Mouse (Mus musculus) forebrain, embryonic 10.5 days (tissue): ENCODE measurements around the gene Kcnh3. TPM values are rescaled to one million over a fixed set of nuclear protein-coding genes. Genes with fewer than 3 reads are reported as not detected.
"Not testable (repeated sequence)": the region's sequence is repeated elsewhere in the genome, so short reads cannot be mapped to it uniquely, and the experiment has no call there.

Experiments
- DNase-seq: peaks from one replicate; pipeline ENCODE4 v3.0.0-alpha.2; 2017; ENCODE audit warnings: low spot score; ENCODE audit errors: extremely low spot score
- H3K27ac ChIP-seq: fragments of 300-500 bp; sonication (generic); 2 replicates; pipeline ENCODE4 v1.5.1; 2016; ENCODE audit warnings: mild to moderate bottlenecking
- H3K27me3 ChIP-seq: fragments of 300-500 bp; sonication (generic); 2 replicates; pipeline ENCODE4 v1.6.1; 2016; ENCODE audit warnings: mild to moderate bottlenecking; ENCODE audit not compliant: poor library complexity, severe bottlenecking
- H3K36me3 ChIP-seq: fragments of 300-500 bp; sonication (generic); replicated peaks from 2 replicates; pipeline ENCODE4 v1.6.1; 2016; ENCODE audit warnings: mild to moderate bottlenecking, moderate library complexity
- H3K4me1 ChIP-seq: fragments of 300-500 bp; sonication (generic); 2 replicates; pipeline ENCODE4 v1.6.1; 2016
- H3K4me3 ChIP-seq: fragments of 300-500 bp; sonication (generic); 2 replicates; pipeline ENCODE4 v1.5.1; 2016; ENCODE audit warnings: mild to moderate bottlenecking, moderate library complexity
- H3K9me3 ChIP-seq: fragments of 300-500 bp; sonication (generic); 2 replicates; pipeline ENCODE4 v1.6.1; 2016; ENCODE audit warnings: mild to moderate bottlenecking, moderate library complexity
- WGBS: fragments of 180-500 bp; shearing (Covaris S2); methylation state at CpG from one replicate; pipeline ENCODE4 v1.1.7; 2016; 5-methylcytosine and 5-hydroxymethylcytosine counted together
- polyA plus RNA-seq: library from polyadenylated mRNA; unstranded; fragments of >200 nt; fragmentation: Nextera tagmentation; extraction: Ambion mirVana; gene quantifications from 2 replicates; pipeline ENCODE4 v1.2.1, GENCODE M21; 2016

The Kcnh3 gene
- polyA plus RNA-seq, 1 experiment from 2014 or later = not detected

DNA sequence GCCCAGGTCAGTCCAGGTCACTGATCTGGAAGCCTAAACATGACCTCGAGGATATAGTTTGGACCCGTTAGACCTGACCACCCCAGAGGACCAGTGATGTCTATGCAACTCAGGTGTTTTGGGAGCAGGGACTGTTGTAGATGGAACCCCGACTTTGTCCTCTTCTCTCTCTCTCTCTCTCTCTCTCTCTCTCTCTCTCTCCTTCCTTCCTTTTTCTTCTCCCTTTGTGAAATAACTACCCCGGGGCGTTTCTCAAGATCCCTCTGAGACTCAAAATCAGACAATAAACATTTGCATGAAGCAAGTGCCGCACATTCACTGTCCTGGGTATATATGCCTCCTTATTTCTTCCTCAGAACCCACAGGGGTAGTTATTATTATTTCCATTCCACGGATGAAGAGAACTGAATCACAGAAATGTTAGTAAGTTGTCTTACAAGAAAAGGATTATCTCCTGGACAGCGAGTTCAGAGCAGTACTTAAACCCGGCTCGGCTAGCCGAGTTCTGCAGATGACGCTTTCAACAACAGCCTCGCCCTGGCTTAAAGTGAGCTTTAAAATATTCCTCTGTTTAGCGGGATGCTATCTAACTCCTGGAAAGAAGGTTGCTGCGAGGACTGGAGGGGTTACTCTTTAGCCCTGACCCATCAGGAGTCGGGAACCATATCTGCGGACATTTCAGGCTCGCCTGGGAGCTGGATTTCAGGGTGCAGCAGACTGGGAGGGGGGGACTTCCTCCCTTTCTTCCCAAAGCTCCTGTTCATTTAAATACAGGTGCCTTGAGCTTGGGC is 1.7 kb upstream of the Kcnh3 start:
- peaks cover 61% of the 10 kb centered on the region for H3K4me1 ChIP-seq
- H3K36me3 ChIP-seq = no peaks in the 10 kb centered on the region
- 5% methylated on average over 18 of the region's 18 CpGs for WGBS
- H3K27ac ChIP-seq = no peak overlapping the region
- peak overlapping the region; percentile 50 for H3K4me3 ChIP-seq
- DNase-seq = no peak
- peaks cover 90% of the 10 kb centered on the region for H3K27me3 ChIP-seq
- H3K9me3 ChIP-seq = no peaks in the 10 kb centered on the region

DNA sequence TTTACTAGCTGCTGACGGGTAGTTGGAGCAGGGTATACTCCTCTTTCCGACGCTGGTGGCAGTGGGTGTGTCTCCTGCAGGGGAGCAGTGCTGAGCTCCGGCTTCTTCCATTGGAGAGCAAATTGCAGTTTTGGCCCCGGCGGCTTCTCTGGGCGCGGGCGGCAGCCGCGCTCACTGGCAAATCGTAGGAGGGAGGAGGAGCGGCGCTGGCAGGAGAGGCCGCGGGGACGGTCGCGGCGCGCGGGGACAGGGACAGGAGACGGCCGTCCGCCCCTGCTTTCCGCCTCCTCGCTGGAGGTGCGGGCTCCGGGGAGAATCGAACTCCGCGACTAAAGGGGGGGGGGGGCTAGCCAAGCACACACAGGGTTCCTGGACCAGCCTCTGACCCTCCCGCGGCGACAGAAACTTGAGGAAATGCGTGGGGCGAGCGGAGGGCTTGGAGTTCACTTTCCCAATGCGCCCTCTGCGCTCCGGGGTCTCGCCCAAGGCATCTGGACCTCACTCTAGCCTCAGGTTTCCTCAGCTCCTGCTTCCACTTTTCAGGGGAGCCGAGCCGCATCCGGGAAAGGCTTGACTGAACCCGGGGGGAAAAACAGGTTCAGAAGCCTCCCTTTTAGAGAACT is 965 bp upstream of the Kcnh3 start:
- H3K36me3 ChIP-seq = no peaks in the 10 kb centered on the region
- H3K9me3 ChIP-seq = no peaks in the 10 kb centered on the region
- peaks cover 62% of the 10 kb centered on the region for H3K4me1 ChIP-seq
- peak; percentile 53 for DNase-seq
- H3K4me3 ChIP-seq = peak overlapping the region; percentile 50
- WGBS = 1% methylated on average over 46 of the region's 46 CpGs
- H3K27ac ChIP-seq = peak overlapping the region; percentile 36; the same call in 1 of the 2 replicates
- peaks cover 97% of the 10 kb centered on the region for H3K27me3 ChIP-seq

DNA sequence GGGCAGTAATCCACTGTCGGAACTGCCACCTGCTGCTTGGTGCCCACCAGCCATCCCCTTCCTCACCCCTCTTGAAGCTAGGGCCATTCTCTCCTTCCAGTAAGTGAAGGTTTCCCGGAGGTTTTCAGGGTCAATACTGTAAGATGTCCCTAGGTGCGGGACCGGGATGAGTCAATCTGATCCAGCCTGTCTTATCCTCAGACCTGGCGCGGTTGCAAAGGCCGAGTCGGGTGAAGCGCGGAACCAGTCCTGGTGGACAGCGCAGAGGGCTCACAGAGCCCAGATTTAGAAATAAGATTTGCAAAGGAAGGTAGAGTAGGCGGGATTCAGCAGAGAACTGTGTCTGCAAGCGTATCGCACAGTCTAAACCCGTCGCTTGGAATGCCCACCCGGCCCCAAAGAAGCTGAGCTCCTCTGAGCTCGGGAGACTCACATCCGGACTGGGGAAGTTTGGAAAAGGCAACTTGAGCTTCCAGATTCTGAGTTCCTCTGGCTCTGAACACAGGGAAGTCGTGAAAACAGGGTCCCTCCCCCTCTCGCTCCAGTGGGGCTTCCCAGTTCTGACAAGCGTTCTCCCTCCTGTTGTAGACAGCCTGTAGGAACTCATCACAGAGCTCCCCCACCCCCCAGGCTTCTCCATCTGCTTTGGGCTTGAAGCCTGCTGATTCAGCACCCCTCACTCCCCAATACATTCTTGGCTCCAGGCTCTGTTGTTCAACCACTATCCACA is 585 bp downstream of the Kcnh3 start:
- no peaks in the 10 kb centered on the region for H3K9me3 ChIP-seq
- H3K27ac ChIP-seq = no peak overlapping the region
- peaks cover 66% of the 10 kb centered on the region for H3K4me1 ChIP-seq
- under 1% methylated on average over 22 of the region's 22 CpGs for WGBS
- no peaks in the 10 kb centered on the region for H3K36me3 ChIP-seq
- peak; percentile 34 for DNase-seq
- peaks cover 100% of the 10 kb centered on the region for H3K27me3 ChIP-seq
- H3K4me3 ChIP-seq = peak overlapping the region; percentile 50

DNA sequence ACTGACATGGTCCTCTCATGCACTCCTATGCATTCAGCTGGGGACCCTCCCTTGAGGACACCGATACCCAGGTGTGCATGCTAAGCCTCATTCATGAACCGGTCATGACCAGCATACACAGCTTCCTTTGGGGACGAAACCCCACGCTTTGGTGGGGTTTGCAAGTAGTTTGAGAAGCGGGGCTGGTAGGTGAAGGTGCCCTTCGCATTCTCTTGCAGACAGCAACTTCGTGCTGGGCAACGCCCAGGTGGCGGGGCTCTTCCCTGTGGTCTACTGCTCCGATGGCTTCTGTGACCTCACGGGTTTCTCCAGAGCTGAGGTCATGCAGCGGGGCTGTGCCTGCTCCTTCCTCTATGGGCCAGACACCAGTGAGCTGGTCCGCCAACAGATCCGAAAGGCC is 1.4 kb downstream of the Kcnh3 start:
- no peaks in the 10 kb centered on the region for H3K36me3 ChIP-seq
- H3K4me3 ChIP-seq = peak overlapping the region; percentile 50; the same call in 1 of the 2 replicates
- no peaks in the 10 kb centered on the region for H3K9me3 ChIP-seq
- no peak for DNase-seq
- H3K27ac ChIP-seq = no peak overlapping the region
- 14% methylated on average over 14 of the region's 14 CpGs for WGBS
- H3K27me3 ChIP-seq = peaks cover 100% of the 10 kb centered on the region
- H3K4me1 ChIP-seq = peaks cover 64% of the 10 kb centered on the region

DNA sequence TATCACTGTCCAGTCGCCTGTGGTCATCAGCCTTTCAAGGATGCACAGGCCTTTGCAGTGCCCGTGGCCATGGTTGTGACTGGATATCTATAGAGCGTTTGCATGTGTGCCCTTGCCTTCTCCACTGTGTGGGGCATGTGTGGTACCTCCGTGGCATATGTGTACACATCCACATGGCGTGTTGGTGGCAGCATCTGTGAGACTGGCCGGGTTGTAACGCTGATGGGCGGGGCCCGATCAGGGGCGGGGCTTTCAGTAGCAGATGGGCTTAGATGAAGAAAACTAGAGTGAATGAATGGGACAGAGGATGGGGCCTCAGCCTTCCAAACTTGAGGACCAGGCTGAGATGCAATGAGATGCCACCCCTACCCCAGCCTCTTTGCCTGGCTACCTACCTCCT is 7.3 kb downstream of the Kcnh3 start:
- Histone ChIP-seq H3K4me3 (no peak overlapping the region), H3K4me1 (peaks cover 31% of the 10 kb centered on the region), H3K9me3 (no peaks in the 10 kb centered on the region), H3K36me3 (no peaks in the 10 kb centered on the region), H3K27ac (no peak overlapping the region), H3K27me3 (peaks cover 79% of the 10 kb centered on the region)
- WGBS = 79% methylated on average over 10 of the region's 10 CpGs
- no peak for DNase-seq

DNA sequence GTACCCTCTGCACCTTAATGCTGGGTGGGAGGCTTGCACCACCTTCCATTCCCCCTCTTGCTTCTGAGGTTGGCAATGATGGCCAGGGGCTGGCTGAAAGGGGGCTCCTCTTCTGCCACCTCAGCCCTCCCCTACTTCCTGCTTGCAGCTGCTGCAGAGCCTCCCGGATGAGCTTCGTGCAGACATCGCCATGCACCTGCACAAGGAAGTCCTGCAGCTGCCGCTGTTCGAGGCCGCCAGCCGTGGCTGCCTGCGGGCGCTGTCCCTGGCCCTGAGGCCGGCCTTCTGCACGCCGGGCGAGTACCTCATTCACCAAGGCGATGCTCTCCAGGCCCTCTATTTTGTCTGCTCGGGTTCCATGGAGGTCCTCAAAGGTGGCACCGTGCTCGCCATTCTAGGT is 9.1 kb downstream of the Kcnh3 start:
- WGBS = 74% methylated on average over 17 of the region's 17 CpGs
- Histone ChIP-seq H3K4me1 (peaks cover 27% of the 10 kb centered on the region), H3K36me3 (no peaks in the 10 kb centered on the region), H3K9me3 (no peaks in the 10 kb centered on the region), H3K27ac (peak overlapping the region; percentile 21; the same call in 1 of the 2 replicates), H3K27me3 (peaks cover 61% of the 10 kb centered on the region), H3K4me3 (no peak overlapping the region)
- DNase-seq = no peak

DNA sequence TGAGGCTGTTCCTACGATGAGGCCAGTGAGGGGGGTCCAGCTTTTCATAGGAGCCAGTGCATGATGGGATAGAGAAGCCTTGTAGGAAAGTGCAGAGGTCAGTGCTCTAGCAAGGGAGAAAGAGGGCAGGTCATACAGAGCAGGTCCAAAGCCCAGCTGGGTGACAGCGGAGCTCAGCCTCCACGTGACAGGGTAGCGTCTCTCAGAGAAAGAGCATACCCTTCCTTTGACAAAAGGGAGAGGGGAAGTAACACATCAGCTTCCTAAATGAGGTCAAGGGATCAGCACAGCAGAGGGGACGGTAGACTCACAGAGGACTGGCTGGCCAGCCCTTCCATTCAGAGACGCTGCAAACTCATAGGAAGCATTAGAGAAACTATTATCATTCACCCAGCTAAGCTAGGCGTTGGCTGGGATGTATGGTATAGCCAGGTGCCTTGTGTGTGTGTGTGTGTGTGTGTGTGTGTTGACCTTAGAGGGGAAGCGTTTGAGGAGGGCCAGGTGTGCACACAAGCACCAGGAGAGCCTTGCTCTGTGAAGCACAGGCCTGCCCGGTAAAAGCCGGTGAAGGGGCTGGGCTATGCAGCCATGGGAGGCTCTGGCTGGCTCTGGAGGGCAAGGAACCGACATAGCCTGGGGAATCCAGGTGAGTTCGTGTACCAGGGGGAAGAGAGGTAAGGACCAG is 9.8 kb downstream of the Kcnh3 start:
- Histone ChIP-seq H3K4me1 (peaks cover 24% of the 10 kb centered on the region), H3K36me3 (no peaks in the 10 kb centered on the region), H3K4me3 (no peak overlapping the region), H3K9me3 (no peaks in the 10 kb centered on the region), H3K27ac (no peak overlapping the region), H3K27me3 (peaks cover 54% of the 10 kb centered on the region)
- WGBS = 68% methylated on average over 12 of the region's 12 CpGs
- no peak for DNase-seq

DNA sequence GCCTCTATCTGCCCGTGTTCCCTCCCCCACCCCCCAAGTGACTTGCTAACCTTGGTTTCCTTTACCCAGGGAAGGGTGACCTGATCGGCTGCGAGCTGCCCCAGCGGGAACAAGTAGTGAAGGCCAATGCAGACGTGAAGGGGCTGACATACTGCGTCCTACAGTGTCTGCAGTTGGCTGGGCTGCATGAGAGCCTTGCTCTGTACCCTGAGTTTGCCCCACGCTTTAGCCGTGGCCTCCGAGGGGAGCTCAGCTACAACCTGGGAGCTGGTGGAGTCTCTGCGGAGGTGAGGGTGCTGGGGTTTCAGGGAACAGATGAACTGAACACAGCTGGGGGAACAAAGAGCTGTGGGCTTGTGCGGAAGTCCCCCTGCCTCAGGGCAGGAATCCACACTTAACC is 13.3 kb downstream of the Kcnh3 start:
- peaks cover 22% of the 10 kb centered on the region for H3K4me1 ChIP-seq
- H3K4me3 ChIP-seq = no peak overlapping the region
- peaks cover 30% of the 10 kb centered on the region for H3K36me3 ChIP-seq
- 63% methylated on average over 11 of the region's 11 CpGs for WGBS
- H3K27me3 ChIP-seq = peaks cover 18% of the 10 kb centered on the region
- no peak for DNase-seq
- peak overlapping the region; percentile 31; the same call in 1 of the 2 replicates for H3K27ac ChIP-seq
- no peaks in the 10 kb centered on the region for H3K9me3 ChIP-seq

DNA sequence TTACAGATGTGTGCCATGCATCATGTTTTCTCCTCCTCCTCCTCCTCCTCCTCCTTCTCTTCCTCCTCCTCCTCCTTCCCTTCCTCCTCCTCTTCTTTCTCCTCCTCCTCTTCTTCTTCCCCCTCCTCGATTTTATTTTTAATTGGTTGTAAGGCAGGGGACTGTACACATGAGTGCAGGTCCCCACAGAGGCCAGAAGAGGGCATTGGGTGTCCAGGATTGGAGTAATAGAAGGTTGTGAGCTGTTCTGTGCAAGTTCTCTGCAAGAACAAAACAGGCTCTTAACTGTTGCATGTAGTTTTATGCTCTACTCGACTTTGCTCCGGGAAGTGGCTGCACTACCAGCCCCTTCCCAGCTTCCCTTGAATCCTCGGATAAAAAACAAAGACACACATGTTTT is 15.5 kb downstream of the Kcnh3 start:
- WGBS = 82% methylated on average over 4 of the region's 4 CpGs
- H3K9me3 ChIP-seq = no peaks in the 10 kb centered on the region
- H3K4me3 ChIP-seq = no peak overlapping the region
- DNase-seq = no peak
- peaks cover 8% of the 10 kb centered on the region; the same call in 1 of the 2 replicates for H3K4me1 ChIP-seq
- no peak overlapping the region for H3K27ac ChIP-seq
- peaks cover 52% of the 10 kb centered on the region for H3K36me3 ChIP-seq
- H3K27me3 ChIP-seq = no peaks in the 10 kb centered on the region

DNA sequence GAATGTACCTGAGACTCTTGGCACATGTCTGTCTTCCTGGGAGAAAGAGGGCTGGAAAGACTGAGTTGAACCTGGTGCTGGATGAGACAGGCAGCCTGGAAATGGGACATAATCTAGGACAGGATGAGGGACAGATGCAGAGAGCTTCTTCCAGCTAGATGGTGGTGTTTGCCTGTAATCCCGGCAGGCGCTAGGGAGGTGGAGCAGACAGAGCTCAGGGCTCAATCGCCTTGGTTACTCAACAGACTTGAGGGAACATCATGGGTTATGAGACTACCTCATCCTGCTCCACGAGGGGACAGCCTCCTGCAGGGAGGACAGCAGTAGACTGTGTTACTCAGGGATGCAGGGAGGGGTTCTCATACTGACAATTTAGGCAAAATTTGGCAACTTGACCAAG is 16.6 kb downstream of the Kcnh3 start:
- Histone ChIP-seq H3K36me3 (peaks cover 63% of the 10 kb centered on the region), H3K4me3 (no peak overlapping the region)
- WGBS = 85% methylated on average over 4 of the region's 4 CpGs

DNA sequence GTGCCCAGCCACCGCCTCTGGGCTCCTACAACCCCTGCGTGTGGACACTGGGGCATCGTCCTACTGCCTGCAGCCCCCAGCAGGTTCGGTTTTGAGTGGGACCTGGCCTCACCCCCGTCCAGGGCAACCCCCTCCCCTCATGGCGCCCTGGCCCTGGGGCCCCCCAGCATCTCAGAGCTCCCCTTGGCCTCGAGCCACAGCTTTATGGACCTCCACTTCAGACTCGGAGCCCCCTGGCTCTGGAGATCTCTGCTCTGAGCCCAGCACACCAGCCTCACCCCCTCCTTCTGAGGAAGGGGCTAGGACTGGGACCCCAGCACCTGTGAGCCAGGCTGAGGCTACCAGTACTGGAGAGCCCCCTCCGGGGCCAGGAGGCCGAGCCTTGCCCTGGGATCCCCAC is 17.4 kb downstream of the Kcnh3 start:
- Histone ChIP-seq H3K27me3 (no peaks in the 10 kb centered on the region), H3K9me3 (no peaks in the 10 kb centered on the region), H3K36me3 (peaks cover 71% of the 10 kb centered on the region), H3K4me3 (no peak overlapping the region), H3K4me1 (peaks cover 8% of the 10 kb centered on the region; the same call in 1 of the 2 replicates), H3K27ac (no peak overlapping the region)
- no peak for DNase-seq
- WGBS = 94% methylated on average over 10 of the region's 10 CpGs

More for the DNA sequence above, 16.6 kb downstream of the Kcnh3 start:
- Histone ChIP-seq H3K27ac (no peak overlapping the region), H3K9me3 (no peaks in the 10 kb centered on the region), H3K4me1 (peaks cover 8% of the 10 kb centered on the region; the same call in 1 of the 2 replicates), H3K27me3 (no peaks in the 10 kb centered on the region)
- no peak for DNase-seq

DNA sequence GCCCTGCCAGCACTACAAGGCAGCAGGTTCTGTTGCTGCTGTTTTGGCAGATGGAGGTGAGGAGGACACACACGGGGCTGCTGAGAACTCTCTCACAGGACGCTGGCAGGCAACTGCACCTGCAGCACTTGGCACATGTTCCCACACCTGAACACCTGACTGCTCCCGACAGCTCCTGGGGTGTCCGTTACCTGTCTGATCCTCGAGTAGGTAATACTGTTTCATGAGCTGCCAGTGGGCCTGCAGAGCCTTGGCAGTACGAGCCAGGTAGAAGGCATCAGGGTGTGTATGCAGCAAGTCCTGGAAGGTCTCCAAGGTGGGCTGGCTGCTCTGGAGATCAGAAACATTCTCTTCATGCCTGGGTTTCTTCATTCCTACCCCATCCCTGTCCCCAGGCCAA is 22.1 kb downstream of the Kcnh3 start:
- 93% methylated on average over 6 of the region's 6 CpGs for WGBS
- not testable (repeated sequence) for H3K4me3 ChIP-seq, H3K27me3 ChIP-seq, H3K27ac ChIP-seq, H3K9me3 ChIP-seq, DNase-seq
- peaks cover 85% of the 10 kb centered on the region for H3K36me3 ChIP-seq
- H3K4me1 ChIP-seq = peaks cover 11% of the 10 kb centered on the region
